Mouse (Mus musculus): Measurements from ENCODE around the gene Dynll1. TPM values are rescaled to one million over a fixed set of nuclear protein-coding genes. Genes with fewer than 3 reads are reported as not detected.
A peak's percentile ranks its signal among the peaks of the same experiment; 100 is the strongest.
"Not testable (repeated sequence)": the region's sequence is repeated elsewhere in the genome, so short reads cannot be mapped to it uniquely, and the experiment has no call there.

Gene Dynll1
- polyA plus RNA-seq, 1 experiment, result 416 TPM

DNA sequence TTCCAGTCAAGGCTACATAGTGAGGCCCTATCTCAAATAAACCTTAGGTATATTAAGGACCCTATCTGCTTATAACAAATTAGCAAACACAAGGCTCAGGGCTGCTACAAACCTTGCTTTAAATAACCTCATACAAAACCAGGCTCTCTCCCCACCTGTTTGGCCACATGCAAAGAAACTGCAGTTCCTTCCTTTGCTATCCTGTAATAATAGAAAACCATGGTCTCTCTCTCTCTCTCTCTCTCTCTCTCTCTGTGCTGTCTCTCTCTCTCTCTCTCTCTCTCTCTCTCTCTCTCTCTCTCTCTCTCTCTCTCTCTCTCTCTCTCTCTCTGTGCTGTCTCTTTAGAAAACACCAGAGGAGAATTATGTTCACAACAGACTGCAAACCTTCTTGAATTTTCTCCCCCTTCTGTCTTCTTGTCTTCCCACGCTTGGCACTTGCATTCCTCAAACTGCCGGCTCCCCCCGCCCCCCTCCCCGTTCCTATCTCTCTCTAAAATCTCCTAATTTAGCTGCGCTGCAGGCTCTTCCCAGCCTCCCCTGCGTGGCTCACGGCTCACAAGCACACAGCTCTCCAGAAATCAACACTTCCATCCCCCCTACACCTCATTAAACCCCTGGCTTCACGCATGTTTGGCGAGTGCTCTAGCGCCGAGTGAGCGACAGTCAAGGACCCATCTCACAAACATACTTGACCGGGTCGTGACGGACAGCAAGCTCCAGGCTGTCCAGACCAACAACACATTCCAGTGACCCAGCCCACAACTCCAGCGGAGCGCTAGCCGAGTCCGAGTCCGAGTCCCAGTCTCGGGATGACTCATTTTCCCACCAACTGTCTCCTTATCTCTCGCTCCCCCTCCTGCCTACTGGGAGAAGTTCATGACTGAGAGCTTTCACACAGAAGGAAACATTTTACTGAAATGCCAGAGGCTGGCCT lies 18.5 kb upstream of the Dynll1 start:
- Histone ChIP-seq H3K4me3 (replicated peaks; ENCODE audit: insufficient read depth, low read depth, low read length) (peak overlapping the region; percentile 65), H3K27me3 (ENCODE audit: control insufficient read depth, insufficient read depth, low read length) (no peaks in the 10 kb centered on the region), H3K4me1 (ENCODE audit: control insufficient read depth, insufficient read depth, low read length) (peaks cover 14% of the 10 kb centered on the region), H3K27ac (ENCODE audit: insufficient read depth, low read length) (peak overlapping the region; percentile 63)
- peak; percentile 85 to 90 for DNase-seq
- 2% methylated on average over 22 of the region's 22 CpGs for WGBS
- TF ChIP-seq CTCF (IDR thresholded peaks at IDR 0.05; ENCODE audit: borderline replicate concordance, insufficient read depth, low read depth, low read length) (peak; percentile 58; the same call in 1 of the 2 replicates), POLR2A (IDR thresholded peaks at IDR 0.05; ENCODE audit: borderline replicate concordance, insufficient read depth, low read length) (no peak; the same call in 1 of the 2 replicates)

- H3K27me3 ChIP-seq (ENCODE audit: control insufficient read depth, insufficient read depth, low read length), result no peaks in the 10 kb centered on the region
- no peak for DNase-seq
- 29% methylated on average over 10 of the region's 10 CpGs for WGBS
- H3K4me1 ChIP-seq (ENCODE audit: control insufficient read depth, insufficient read depth, low read length), result peaks cover 14% of the 10 kb centered on the region
- no peak overlapping the region for H3K27ac ChIP-seq (ENCODE audit: insufficient read depth, low read length)
- TF ChIP-seq POLR2A (IDR thresholded peaks at IDR 0.05; ENCODE audit: borderline replicate concordance, insufficient read depth, low read length) (no peak), CTCF (IDR thresholded peaks at IDR 0.05; ENCODE audit: borderline replicate concordance, insufficient read depth, low read depth, low read length) (no peak)
- no peak overlapping the region for H3K4me3 ChIP-seq (replicated peaks; ENCODE audit: insufficient read depth, low read depth, low read length)
Measured at GRCm38 (mm10) chr5:115317645-115318328, 17.0 kb upstream of the Dynll1 start.

DNA sequence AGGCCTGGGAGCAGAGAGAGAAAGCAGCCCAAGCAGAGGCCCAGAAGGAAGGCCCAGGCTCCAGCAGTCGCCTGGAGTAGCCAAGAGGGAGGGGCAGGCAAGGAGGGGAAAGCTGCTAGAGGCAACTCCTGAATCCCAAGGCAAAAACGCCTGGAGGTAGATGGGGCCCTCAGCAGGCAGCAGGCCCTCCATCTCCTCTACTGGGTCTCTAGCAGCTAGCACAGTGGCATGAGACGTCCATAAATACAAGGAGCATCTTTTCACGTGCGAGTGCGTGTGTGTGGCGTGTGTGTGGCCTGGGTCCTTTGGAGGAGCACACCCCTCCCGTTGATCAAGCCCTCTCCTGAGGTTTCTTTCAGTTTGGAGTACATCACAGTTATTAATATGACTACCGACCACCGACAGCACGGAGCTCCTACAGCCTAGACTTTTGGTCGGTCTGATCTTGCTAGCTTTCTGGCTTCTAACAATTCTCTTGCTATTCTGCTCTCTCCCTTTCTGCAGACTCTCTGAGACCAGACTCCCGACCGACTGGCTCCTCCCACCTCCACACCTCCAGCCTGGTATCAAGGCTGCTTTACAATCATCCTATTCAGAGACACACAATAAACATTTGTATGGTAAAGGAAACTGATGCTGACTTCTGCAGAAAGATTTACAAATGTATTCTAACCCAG lies 16.3 kb upstream of the Dynll1 start:
- no peak for TF ChIP-seq POLR2A (IDR thresholded peaks at IDR 0.05; ENCODE audit: borderline replicate concordance, insufficient read depth, low read length)
- TF ChIP-seq CTCF (IDR thresholded peaks at IDR 0.05; ENCODE audit: borderline replicate concordance, insufficient read depth, low read depth, low read length), result no peak
- 18% methylated on average over 14 of the region's 14 CpGs for WGBS
- no peak for DNase-seq
- no peaks in the 10 kb centered on the region for H3K27me3 ChIP-seq (ENCODE audit: control insufficient read depth, insufficient read depth, low read length)
- H3K4me3 ChIP-seq (replicated peaks; ENCODE audit: insufficient read depth, low read depth, low read length), result no peak overlapping the region
- H3K4me1 ChIP-seq (ENCODE audit: control insufficient read depth, insufficient read depth, low read length), result peaks cover 14% of the 10 kb centered on the region
- no peak overlapping the region; the same call in 1 of the 2 replicates for H3K27ac ChIP-seq (ENCODE audit: insufficient read depth, low read length)

DNA sequence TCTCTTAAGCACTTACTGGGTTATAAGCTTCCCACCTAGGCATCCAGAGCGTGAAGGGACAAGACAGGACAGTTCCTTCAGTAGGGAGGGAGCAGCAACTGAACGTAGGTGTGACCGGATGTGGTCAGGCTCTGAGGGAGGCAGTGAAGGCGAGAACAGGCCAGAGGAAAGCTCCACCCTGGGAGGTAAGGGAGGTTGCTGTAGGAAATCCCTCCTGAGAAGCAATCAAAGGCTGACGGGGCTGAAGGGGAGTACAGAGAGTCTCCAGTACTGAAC lies 12.8 kb upstream of the Dynll1 start:
- Histone ChIP-seq H3K4me1 (ENCODE audit: control insufficient read depth, insufficient read depth, low read length) (peaks cover 11% of the 10 kb centered on the region), H3K4me3 (replicated peaks; ENCODE audit: insufficient read depth, low read depth, low read length) (no peak overlapping the region), H3K27ac (ENCODE audit: insufficient read depth, low read length) (no peak overlapping the region), H3K27me3 (ENCODE audit: control insufficient read depth, insufficient read depth, low read length) (no peaks in the 10 kb centered on the region)
- DNase-seq, result no peak
- 75% methylated on average over 5 of the region's 5 CpGs for WGBS
- TF ChIP-seq CTCF (IDR thresholded peaks at IDR 0.05; ENCODE audit: borderline replicate concordance, insufficient read depth, low read depth, low read length) (no peak), POLR2A (IDR thresholded peaks at IDR 0.05; ENCODE audit: borderline replicate concordance, insufficient read depth, low read length) (no peak)

- Histone ChIP-seq H3K27ac (ENCODE audit: insufficient read depth, low read length) (no peak overlapping the region), H3K4me3 (replicated peaks; ENCODE audit: insufficient read depth, low read depth, low read length) (no peak overlapping the region), H3K27me3 (ENCODE audit: control insufficient read depth, insufficient read depth, low read length) (no peaks in the 10 kb centered on the region), H3K4me1 (ENCODE audit: control insufficient read depth, insufficient read depth, low read length) (peaks cover 10% of the 10 kb centered on the region)
- no peak for DNase-seq
- 73% methylated on average over 10 of the region's 10 CpGs for WGBS
- TF ChIP-seq POLR2A (IDR thresholded peaks at IDR 0.05; ENCODE audit: borderline replicate concordance, insufficient read depth, low read length) (no peak), CTCF (IDR thresholded peaks at IDR 0.05; ENCODE audit: borderline replicate concordance, insufficient read depth, low read depth, low read length) (no peak)
Measured at GRCm38 (mm10) chr5:115312816-115313667, 12.2 kb upstream of the Dynll1 start.

- no peaks in the 10 kb centered on the region for H3K27me3 ChIP-seq (ENCODE audit: control insufficient read depth, insufficient read depth, low read length)
- no peak overlapping the region for H3K4me3 ChIP-seq (replicated peaks; ENCODE audit: insufficient read depth, low read depth, low read length)
- H3K27ac ChIP-seq (ENCODE audit: insufficient read depth, low read length), result no peak overlapping the region
- TF ChIP-seq CTCF (IDR thresholded peaks at IDR 0.05; ENCODE audit: borderline replicate concordance, insufficient read depth, low read depth, low read length) (no peak), POLR2A (IDR thresholded peaks at IDR 0.05; ENCODE audit: borderline replicate concordance, insufficient read depth, low read length) (no peak)
- 86% methylated on average over 4 of the region's 4 CpGs for WGBS
- no peak for DNase-seq
- H3K4me1 ChIP-seq (ENCODE audit: control insufficient read depth, insufficient read depth, low read length), result peaks cover 6% of the 10 kb centered on the region
Measured at GRCm38 (mm10) chr5:115312354-115312753, 11.6 kb upstream of the Dynll1 start.

DNA sequence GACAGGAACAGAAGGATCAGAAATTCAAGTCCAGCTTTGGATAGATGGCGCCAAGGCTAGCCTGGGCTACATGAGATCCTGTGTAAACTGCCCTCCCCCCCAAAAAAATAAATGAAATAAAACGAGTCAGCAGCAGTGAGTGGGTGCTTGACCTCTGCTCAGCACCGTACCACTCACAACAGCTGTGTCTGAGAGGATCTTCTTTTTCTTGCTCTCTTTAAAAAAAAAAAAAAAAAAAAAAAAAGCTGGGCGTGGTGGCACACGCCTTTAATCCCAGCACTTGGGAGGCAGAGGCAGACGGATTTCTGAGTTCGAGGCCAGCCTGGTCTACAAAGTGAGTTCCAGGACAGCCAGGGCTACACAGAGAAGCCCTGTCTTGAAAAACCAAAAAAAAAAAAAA lies 1.4 kb upstream of the Dynll1 start:
- H3K27ac ChIP-seq (ENCODE audit: insufficient read depth, low read length); DNase-seq; H3K27me3 ChIP-seq (ENCODE audit: control insufficient read depth, insufficient read depth, low read length); H3K4me1 ChIP-seq (ENCODE audit: control insufficient read depth, insufficient read depth, low read length): not testable (repeated sequence)
- peak overlapping the region; percentile 7 for H3K4me3 ChIP-seq (replicated peaks; ENCODE audit: insufficient read depth, low read depth, low read length)
- 89% methylated on average over 7 of the region's 7 CpGs for WGBS

Measured in cerebellum, adult 2 months (tissue).